Mouse (Mus musculus): ENCODE measurements around the gene Dhx15. TPM values are rescaled to one million over a fixed set of nuclear protein-coding genes. Genes with fewer than 3 reads are reported as not detected.

Dhx15 gene
- polyA plus RNA-seq, 1 experiment: 40.6 TPM

DNA sequence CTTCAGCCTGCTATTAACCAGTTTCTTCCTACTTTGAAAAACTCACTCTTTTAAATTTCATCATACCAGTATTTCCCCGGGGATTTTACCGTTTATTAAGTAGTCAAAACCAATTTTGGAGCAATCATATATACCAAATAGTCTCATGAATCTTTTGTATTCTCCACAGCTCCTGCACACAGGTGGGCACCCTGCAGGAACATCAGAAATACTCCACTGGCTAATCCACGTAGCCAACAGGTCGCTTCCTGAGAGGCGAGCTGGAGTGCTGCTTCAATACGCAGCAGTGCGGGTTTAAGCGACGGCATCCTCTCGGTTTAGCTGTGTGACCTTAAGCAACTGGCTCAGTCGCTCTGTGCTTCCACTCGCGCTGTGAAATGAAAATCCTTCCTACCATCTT lies 58.9 kb downstream of the Dhx15 start:
- peaks cover 5% of the 10 kb centered on the region for H3K4me1 ChIP-seq (ENCODE audit: control insufficient read depth, insufficient read depth, low read length)
- H3K27ac ChIP-seq (ENCODE audit: control insufficient read depth, insufficient read depth, low read depth, low read length): no peak overlapping the region
- H3K36me3 ChIP-seq (ENCODE audit: control insufficient read depth, insufficient read depth, low read length): no peaks in the 10 kb centered on the region
- TF ChIP-seq POLR2A (IDR thresholded peaks at IDR 0.05; ENCODE audit: control insufficient read depth, low read depth, low read length) (no peak), CTCF (IDR thresholded peaks at IDR 0.05; ENCODE audit: control insufficient read depth, insufficient read depth, insufficient replicate concordance, low read depth, low read length) (no peak)
- no peaks in the 10 kb centered on the region for H3K27me3 ChIP-seq (ENCODE audit: control insufficient read depth, insufficient read depth, low read length)
- peak overlapping the region; percentile 26 for H3K4me3 ChIP-seq (ENCODE audit: control insufficient read depth, low read depth, low read length)

DNA sequence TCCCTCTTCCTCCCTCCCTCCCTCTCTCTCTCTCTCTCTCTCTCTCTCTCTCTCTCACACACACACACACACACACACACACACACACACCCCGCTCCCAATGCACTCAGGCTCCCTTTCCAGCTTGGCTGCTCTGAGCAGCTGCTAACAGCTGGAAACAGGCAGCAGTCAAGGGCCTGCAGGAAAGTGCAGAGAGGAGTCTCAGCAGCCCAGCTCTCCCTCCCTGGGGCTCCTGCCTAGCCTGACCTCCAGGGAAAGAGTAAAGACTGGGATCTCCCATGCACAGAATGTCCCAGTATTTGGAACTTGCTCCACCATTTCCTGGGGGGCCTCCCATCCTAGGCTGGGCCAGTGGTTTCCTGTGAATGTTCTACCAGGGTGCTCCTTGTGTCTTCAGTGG lies 59.8 kb downstream of the Dhx15 start:
- TF ChIP-seq POLR2A (IDR thresholded peaks at IDR 0.05; ENCODE audit: control insufficient read depth, low read depth, low read length): no peak
- no peak for TF ChIP-seq CTCF (IDR thresholded peaks at IDR 0.05; ENCODE audit: control insufficient read depth, insufficient read depth, insufficient replicate concordance, low read depth, low read length)
- peaks cover 5% of the 10 kb centered on the region for H3K4me1 ChIP-seq (ENCODE audit: control insufficient read depth, insufficient read depth, low read length)
- H3K27me3 ChIP-seq (ENCODE audit: control insufficient read depth, insufficient read depth, low read length): no peaks in the 10 kb centered on the region
- H3K36me3 ChIP-seq (ENCODE audit: control insufficient read depth, insufficient read depth, low read length): no peaks in the 10 kb centered on the region
- no peak overlapping the region for H3K4me3 ChIP-seq (ENCODE audit: control insufficient read depth, low read depth, low read length)
- H3K27ac ChIP-seq (ENCODE audit: control insufficient read depth, insufficient read depth, low read depth, low read length): no peak overlapping the region

DNA sequence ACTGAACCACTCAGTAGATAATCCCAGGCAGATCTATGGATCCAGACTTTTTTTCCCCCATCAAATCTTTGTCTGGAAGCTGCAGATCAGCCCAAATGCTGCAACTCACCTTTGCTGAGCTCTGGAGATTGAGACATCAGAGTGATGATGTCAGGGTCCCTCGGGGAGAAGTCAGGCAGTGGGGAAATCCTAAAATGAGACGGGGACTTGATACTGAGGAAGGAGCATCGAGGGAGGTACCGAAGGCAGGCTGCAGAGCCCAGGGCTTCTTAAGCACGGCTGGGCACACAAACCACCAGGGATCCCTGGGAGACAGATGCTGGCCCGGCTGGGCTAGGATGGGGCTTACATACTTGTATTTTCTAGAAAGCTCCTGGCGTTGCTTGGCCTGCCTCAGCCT lies 64.1 kb downstream of the Dhx15 start:
- no peak overlapping the region for H3K27ac ChIP-seq (ENCODE audit: control insufficient read depth, insufficient read depth, low read depth, low read length)
- H3K4me1 ChIP-seq (ENCODE audit: control insufficient read depth, insufficient read depth, low read length): no peaks in the 10 kb centered on the region
- TF ChIP-seq CTCF (IDR thresholded peaks at IDR 0.05; ENCODE audit: control insufficient read depth, insufficient read depth, insufficient replicate concordance, low read depth, low read length) (no peak), POLR2A (IDR thresholded peaks at IDR 0.05; ENCODE audit: control insufficient read depth, low read depth, low read length) (no peak)
- H3K36me3 ChIP-seq (ENCODE audit: control insufficient read depth, insufficient read depth, low read length): no peaks in the 10 kb centered on the region
- H3K4me3 ChIP-seq (ENCODE audit: control insufficient read depth, low read depth, low read length): no peak overlapping the region
- no peaks in the 10 kb centered on the region for H3K27me3 ChIP-seq (ENCODE audit: control insufficient read depth, insufficient read depth, low read length)

DNA sequence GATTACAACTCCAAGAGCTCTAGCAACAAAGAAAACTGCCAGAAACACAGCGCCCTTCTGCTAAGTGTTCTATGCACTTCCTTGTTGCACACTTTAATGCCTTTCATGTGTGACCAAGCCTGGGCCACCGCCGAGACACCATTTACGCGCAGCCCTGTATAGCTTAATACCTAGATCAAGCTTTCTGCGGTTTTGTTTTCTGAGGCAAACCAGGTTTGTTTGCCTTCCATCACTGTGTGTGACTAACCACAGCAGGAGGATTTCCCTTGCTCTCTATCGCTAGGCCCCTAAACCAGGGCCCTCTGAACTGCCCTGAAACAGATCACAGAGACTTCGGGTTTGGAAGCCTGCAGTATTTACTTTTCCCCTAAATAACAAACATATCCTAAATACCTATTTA lies 64.5 kb downstream of the Dhx15 start:
- H3K27me3 ChIP-seq (ENCODE audit: control insufficient read depth, insufficient read depth, low read length): no peaks in the 10 kb centered on the region

DNA sequence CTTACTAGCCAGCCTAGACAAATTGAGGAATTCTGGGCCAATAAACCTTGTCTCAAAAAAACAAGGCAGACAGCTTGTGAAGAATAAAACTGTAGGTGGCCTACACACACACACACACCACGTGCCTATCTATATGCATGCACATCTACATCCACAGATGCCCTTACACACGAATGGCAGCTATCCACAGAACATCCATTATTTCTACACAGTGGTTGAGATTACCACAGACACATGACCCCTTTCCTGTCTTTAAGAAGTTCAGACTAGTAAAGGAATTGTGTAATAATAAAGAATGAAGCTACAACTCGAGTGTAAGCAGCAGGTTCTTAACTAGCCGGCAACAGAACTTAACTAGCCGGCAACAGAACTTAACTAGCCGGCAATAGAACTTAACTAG lies 68.2 kb downstream of the Dhx15 start:
- H3K4me1 ChIP-seq (ENCODE audit: control insufficient read depth, insufficient read depth, low read length): no peaks in the 10 kb centered on the region
- H3K36me3 ChIP-seq (ENCODE audit: control insufficient read depth, insufficient read depth, low read length): no peaks in the 10 kb centered on the region
- no peak overlapping the region for H3K27ac ChIP-seq (ENCODE audit: control insufficient read depth, insufficient read depth, low read depth, low read length)
- no peak for TF ChIP-seq POLR2A (IDR thresholded peaks at IDR 0.05; ENCODE audit: control insufficient read depth, low read depth, low read length)
- H3K4me3 ChIP-seq (ENCODE audit: control insufficient read depth, low read depth, low read length): no peak overlapping the region
- no peaks in the 10 kb centered on the region for H3K27me3 ChIP-seq (ENCODE audit: control insufficient read depth, insufficient read depth, low read length)

More for the DNA sequence above, 64.5 kb downstream of the Dhx15 start:
- TF ChIP-seq CTCF (IDR thresholded peaks at IDR 0.05; ENCODE audit: control insufficient read depth, insufficient read depth, insufficient replicate concordance, low read depth, low read length) (no peak), POLR2A (IDR thresholded peaks at IDR 0.05; ENCODE audit: control insufficient read depth, low read depth, low read length) (no peak)
- H3K36me3 ChIP-seq (ENCODE audit: control insufficient read depth, insufficient read depth, low read length): no peaks in the 10 kb centered on the region
- no peak overlapping the region for H3K27ac ChIP-seq (ENCODE audit: control insufficient read depth, insufficient read depth, low read depth, low read length)
- no peak overlapping the region for H3K4me3 ChIP-seq (ENCODE audit: control insufficient read depth, low read depth, low read length)
- no peaks in the 10 kb centered on the region for H3K4me1 ChIP-seq (ENCODE audit: control insufficient read depth, insufficient read depth, low read length)

DNA sequence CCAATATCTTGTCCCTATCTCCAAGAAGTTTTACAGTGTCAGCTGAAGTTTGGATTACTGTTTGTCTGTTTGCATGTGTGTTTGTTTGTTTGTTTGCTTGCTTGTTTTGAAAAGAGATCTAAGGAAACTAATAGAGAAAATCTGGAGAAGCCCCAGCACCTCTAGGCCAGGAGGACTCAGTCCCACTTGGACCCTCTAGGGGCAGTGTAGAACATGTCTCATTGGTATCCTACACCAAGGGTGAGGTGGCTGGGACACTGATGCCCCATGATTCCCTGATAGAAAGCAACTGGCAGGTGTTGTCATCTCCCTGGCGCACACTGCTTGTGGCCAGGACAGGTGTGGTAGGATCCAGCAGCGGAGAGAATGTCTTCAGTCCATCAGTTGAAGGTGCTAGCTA lies 70.5 kb downstream of the Dhx15 start:
- H3K36me3 ChIP-seq (ENCODE audit: control insufficient read depth, insufficient read depth, low read length): no peaks in the 10 kb centered on the region
- H3K4me1 ChIP-seq (ENCODE audit: control insufficient read depth, insufficient read depth, low read length): peaks cover 5% of the 10 kb centered on the region
- TF ChIP-seq POLR2A (IDR thresholded peaks at IDR 0.05; ENCODE audit: control insufficient read depth, low read depth, low read length): no peak
- TF ChIP-seq CTCF (IDR thresholded peaks at IDR 0.05; ENCODE audit: control insufficient read depth, insufficient read depth, insufficient replicate concordance, low read depth, low read length): no peak
- H3K27me3 ChIP-seq (ENCODE audit: control insufficient read depth, insufficient read depth, low read length): no peaks in the 10 kb centered on the region; the same call in 1 of the 2 replicates
- no peak overlapping the region for H3K27ac ChIP-seq (ENCODE audit: control insufficient read depth, insufficient read depth, low read depth, low read length)
- H3K4me3 ChIP-seq (ENCODE audit: control insufficient read depth, low read depth, low read length): no peak overlapping the region

DNA sequence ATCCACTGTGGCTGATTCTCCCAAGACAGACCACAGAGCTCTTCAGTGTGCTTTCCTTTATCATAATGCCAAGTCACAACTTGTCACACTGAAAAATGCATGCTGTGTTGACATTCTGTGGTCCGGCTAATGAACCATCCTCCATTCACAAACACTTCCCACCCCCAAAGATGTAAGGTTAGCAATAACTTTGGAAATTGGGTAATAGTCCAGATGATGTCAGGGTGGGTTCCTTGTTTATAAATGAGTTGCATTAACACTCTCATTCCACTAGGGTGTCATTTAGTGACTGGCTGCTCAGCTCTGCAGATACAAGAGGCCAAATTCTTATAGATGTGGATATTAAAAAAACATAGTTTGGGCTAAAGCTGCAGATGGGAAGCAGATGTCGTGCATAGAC lies 71.1 kb downstream of the Dhx15 start:
- no peak for TF ChIP-seq POLR2A (IDR thresholded peaks at IDR 0.05; ENCODE audit: control insufficient read depth, low read depth, low read length)
- TF ChIP-seq CTCF (IDR thresholded peaks at IDR 0.05; ENCODE audit: control insufficient read depth, insufficient read depth, insufficient replicate concordance, low read depth, low read length): no peak
- H3K4me3 ChIP-seq (ENCODE audit: control insufficient read depth, low read depth, low read length): no peak overlapping the region
- peaks cover 9% of the 10 kb centered on the region for H3K4me1 ChIP-seq (ENCODE audit: control insufficient read depth, insufficient read depth, low read length)
- peaks cover 3% of the 10 kb centered on the region; the same call in 1 of the 2 replicates for H3K27me3 ChIP-seq (ENCODE audit: control insufficient read depth, insufficient read depth, low read length)
- H3K36me3 ChIP-seq (ENCODE audit: control insufficient read depth, insufficient read depth, low read length): no peaks in the 10 kb centered on the region
- no peak overlapping the region for H3K27ac ChIP-seq (ENCODE audit: control insufficient read depth, insufficient read depth, low read depth, low read length)

DNA sequence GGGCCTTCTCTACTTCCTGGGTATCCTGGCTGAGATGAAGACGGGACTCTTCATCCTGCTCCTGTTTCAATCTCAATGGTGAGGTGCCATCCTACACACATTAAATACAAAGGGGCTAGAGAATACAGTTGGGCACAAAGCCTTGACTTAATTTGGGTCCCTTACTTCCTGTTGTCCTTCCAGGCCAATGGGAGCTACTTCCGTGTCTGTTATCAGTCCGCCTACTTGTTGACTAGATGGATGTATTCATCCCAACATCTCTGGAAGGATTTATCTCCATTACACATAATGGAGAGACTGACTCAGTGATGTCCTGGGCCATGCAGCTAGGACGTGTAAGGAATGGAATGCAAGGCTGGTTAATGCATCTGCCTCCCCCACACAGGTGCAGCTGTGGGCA lies 72.5 kb downstream of the Dhx15 start:
- Histone ChIP-seq H3K27me3 (ENCODE audit: control insufficient read depth, insufficient read depth, low read length) (peaks cover 5% of the 10 kb centered on the region; the same call in 1 of the 2 replicates), H3K27ac (ENCODE audit: control insufficient read depth, insufficient read depth, low read depth, low read length) (no peak overlapping the region), H3K4me3 (ENCODE audit: control insufficient read depth, low read depth, low read length) (peak overlapping the region; percentile 12; the same call in 1 of the 2 replicates)

More for the DNA sequence above, 72.5 kb downstream of the Dhx15 start:
- no peak for TF ChIP-seq CTCF (IDR thresholded peaks at IDR 0.05; ENCODE audit: control insufficient read depth, insufficient read depth, insufficient replicate concordance, low read depth, low read length)
- no peak for TF ChIP-seq POLR2A (IDR thresholded peaks at IDR 0.05; ENCODE audit: control insufficient read depth, low read depth, low read length)
- Histone ChIP-seq H3K4me1 (ENCODE audit: control insufficient read depth, insufficient read depth, low read length) (peaks cover 17% of the 10 kb centered on the region), H3K36me3 (ENCODE audit: control insufficient read depth, insufficient read depth, low read length) (no peaks in the 10 kb centered on the region)

Data from testis, adult 2 months (tissue).